Mouse (Mus musculus) forebrain, embryonic 13.5 days (tissue): ENCODE measurements around the gene Zswim1. TPM values are rescaled to one million over a fixed set of nuclear protein-coding genes. Genes with fewer than 3 reads are reported as not detected.
"Not testable (repeated sequence)": the region's sequence is repeated elsewhere in the genome, so short reads cannot be mapped to it uniquely, and the experiment has no call there.

ENCODE experiments used
- ATAC-seq: fragments of 200-750 bp; cut with Nextera tagmentation; 2 replicates; pipeline ENCODE4 v1.8.0; 2017
- H3K27ac ChIP-seq: fragments of 300-500 bp; sonication (generic); 2 replicates; pipeline ENCODE4 v1.5.1; 2015; ENCODE audit warnings: inconsistent platforms, mild to moderate bottlenecking, moderate library complexity
- H3K27me3 ChIP-seq: fragments of 300-500 bp; sonication (generic); 2 replicates; pipeline ENCODE4 v1.6.1; 2015; ENCODE audit warnings: mild to moderate bottlenecking, inconsistent platforms
- H3K36me3 ChIP-seq: fragments of 300-500 bp; sonication (generic); 2 replicates; pipeline ENCODE4 v1.6.1; 2015; ENCODE audit warnings: mild to moderate bottlenecking, inconsistent platforms; ENCODE audit not compliant: poor library complexity, severe bottlenecking
- H3K4me1 ChIP-seq: fragments of 300-500 bp; sonication (generic); 2 replicates; pipeline ENCODE4 v1.6.1; 2015; ENCODE audit warnings: inconsistent platforms
- H3K4me2 ChIP-seq: fragments of 300-500 bp; sonication (generic); 2 replicates; pipeline ENCODE4 v1.6.1; 2015; ENCODE audit warnings: inconsistent platforms, mild to moderate bottlenecking, moderate library complexity
- H3K4me3 ChIP-seq: fragments of 300-500 bp; sonication (generic); 2 replicates; pipeline ENCODE4 v1.5.1; 2015; ENCODE audit warnings: mild to moderate bottlenecking, inconsistent platforms
- H3K9ac ChIP-seq: fragments of 300-500 bp; sonication (generic); 2 replicates; pipeline ENCODE4 v1.6.1; 2015; ENCODE audit warnings: mild to moderate bottlenecking, inconsistent platforms
- H3K9me3 ChIP-seq: fragments of 300-500 bp; sonication (generic); replicated peaks from 2 replicates; pipeline ENCODE4 v1.6.1; 2016; ENCODE audit warnings: inconsistent platforms
- WGBS: fragments of 180-500 bp; shearing (Covaris S2); methylation state at CpG from one replicate; pipeline ENCODE4 v1.1.7; 2015; 5-methylcytosine and 5-hydroxymethylcytosine counted together
- polyA plus RNA-seq: library from polyadenylated mRNA; unstranded; fragments of >200 nt; fragmentation: Nextera tagmentation; extraction: Ambion mirVana; gene quantifications from 2 replicates; pipeline ENCODE4 v1.2.1, GENCODE M21; 2015

The Zswim1 gene
- polyA plus RNA-seq, 1 experiment from 2014 or later = 22.1 TPM

DNA sequence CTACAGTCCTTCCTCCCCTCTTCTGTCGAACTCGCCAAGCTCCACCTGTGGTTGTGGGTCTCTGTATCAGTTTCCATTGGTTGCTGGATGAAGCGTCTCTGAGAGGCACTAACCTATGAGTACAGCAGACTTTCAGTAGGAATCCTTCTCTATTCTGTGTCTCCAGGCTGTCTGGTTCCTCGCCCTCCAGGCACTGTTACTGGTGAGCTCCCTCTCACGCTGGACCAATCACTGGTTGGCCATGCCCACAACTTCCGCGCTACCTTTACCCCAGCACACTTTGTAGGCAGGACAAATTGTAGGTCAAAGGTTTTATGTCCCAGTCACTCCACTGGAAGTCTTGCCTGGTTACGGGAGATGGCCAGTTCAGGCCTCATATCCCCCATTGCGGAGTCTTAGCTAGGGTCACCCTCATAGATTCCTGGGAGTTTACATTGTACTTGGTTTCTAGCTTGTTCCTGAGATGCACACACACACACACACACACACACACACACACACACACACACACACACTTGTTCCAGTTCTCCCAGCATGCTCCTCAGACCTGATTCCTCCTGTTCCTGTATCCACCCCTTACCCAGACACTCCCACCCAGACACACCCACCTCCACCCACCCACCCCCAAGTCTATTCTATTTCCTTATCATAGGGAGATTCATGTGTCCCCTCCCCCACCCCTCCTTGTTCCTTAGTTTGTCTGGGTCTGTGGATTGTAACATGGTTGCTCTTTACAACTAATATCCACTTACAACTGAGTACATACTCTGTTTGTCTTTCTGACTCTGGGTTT is 37.4 kb downstream of the Zswim1 start:
- Histone ChIP-seq H3K27me3 (peaks cover 48% of the 10 kb centered on the region), H3K4me1 (peaks cover 32% of the 10 kb centered on the region), H3K4me3 (no peak overlapping the region), H3K36me3 (no peaks in the 10 kb centered on the region), H3K4me2 (no peak overlapping the region), H3K9ac (no peak overlapping the region), H3K9me3 (no peaks in the 10 kb centered on the region), H3K27ac (no peak overlapping the region)
- 60% methylated on average over 9 of the region's 9 CpGs for WGBS
- ATAC-seq = no peak

DNA sequence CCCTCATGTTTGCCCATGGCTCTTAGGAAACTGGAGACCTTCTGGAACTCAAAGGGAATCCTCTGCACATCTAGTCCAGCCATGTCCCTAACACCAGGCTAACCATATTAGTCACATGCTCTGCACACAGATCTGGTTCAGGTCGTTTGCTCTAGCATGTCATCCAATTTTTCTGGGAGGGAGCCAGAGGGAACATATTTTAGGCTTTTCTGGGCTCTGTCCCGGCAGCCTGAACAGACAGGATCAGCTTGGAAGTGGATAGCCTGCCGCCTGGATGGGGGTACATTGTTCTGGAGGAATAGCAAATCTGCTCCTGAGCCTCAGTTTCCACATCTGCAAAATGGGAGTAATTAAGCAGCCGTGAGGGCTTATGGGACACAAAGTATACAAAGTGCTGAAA is 38.6 kb downstream of the Zswim1 start:
- Histone ChIP-seq H3K27ac (no peak overlapping the region), H3K9me3 (no peaks in the 10 kb centered on the region)

DNA sequence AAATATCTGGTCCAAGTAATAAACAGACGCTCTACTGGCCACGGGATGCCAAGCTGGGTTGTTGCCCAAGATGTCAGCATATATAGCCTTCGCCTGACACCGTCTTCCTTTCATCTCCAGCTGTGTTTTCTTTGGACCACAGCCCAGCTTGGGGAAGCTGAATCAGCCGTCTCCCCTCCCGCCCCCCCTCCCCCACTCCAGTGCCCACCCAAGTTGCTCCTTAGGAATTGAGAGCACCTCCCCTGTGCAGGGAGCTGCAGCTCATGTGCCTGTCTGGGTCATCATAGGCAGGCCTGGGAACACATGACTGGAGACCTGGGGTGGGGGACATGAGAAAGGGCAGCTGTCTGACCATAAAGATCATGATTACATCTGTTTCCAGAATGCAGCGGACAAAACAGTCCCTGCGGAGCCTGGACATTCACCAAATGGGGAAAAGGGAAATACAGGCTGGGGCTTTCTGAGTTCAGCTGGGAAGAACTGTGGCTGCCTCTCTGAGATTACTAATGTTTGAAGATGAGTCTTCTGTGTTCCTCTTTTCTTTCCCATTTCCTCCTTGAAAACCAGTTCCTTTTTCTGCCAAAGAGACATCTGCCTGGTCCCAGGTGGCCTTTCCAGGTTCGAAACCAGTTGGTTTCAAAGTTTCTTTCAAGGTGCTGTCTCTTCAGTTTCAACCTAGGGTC is 39.8 kb downstream of the Zswim1 start:
- no peak overlapping the region for H3K4me3 ChIP-seq
- no peak overlapping the region for H3K4me2 ChIP-seq
- H3K9ac ChIP-seq = no peak overlapping the region
- no peak overlapping the region for H3K27ac ChIP-seq
- H3K9me3 ChIP-seq = no peaks in the 10 kb centered on the region
- ATAC-seq = peak; percentile 50; the same call in 1 of the 2 replicates
- peaks cover 25% of the 10 kb centered on the region for H3K27me3 ChIP-seq
- peaks cover 20% of the 10 kb centered on the region for H3K4me1 ChIP-seq
- H3K36me3 ChIP-seq = no peaks in the 10 kb centered on the region
- 48% methylated on average over 9 of the region's 9 CpGs for WGBS

More for the DNA sequence above, 38.6 kb downstream of the Zswim1 start:
- Histone ChIP-seq H3K4me1 (peaks cover 32% of the 10 kb centered on the region), H3K27me3 (peaks cover 37% of the 10 kb centered on the region), H3K36me3 (no peaks in the 10 kb centered on the region), H3K9ac (no peak overlapping the region), H3K4me2 (no peak overlapping the region), H3K4me3 (no peak overlapping the region)
- 75% methylated on average over 4 of the region's 4 CpGs for WGBS
- no peak for ATAC-seq

DNA sequence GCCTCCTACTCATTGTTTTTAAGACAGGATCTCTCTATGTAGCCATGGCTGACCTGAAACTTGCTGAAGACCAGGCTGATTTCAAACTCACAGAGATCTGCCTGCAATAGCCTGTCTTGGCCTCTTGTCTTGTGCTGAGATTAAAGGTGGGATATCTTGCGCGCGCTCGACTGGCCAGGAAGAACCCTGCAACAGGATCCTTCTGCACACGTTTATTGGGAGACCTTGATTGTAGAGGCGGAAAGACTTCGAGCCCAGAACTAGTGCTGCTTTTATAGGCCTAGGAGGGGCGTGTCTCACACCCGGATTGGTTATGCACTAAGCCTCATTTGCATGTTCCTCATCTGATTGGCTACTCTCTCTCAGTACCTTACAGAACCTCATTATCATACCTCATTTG is 40.9 kb downstream of the Zswim1 start:
- 92% methylated on average over 9 of the region's 9 CpGs for WGBS
- H3K36me3 ChIP-seq, ATAC-seq, H3K9me3 ChIP-seq, H3K4me1 ChIP-seq, H3K27ac ChIP-seq, H3K4me3 ChIP-seq, H3K9ac ChIP-seq, H3K4me2 ChIP-seq: not testable (repeated sequence)
- peaks cover 14% of the 10 kb centered on the region for H3K27me3 ChIP-seq

DNA sequence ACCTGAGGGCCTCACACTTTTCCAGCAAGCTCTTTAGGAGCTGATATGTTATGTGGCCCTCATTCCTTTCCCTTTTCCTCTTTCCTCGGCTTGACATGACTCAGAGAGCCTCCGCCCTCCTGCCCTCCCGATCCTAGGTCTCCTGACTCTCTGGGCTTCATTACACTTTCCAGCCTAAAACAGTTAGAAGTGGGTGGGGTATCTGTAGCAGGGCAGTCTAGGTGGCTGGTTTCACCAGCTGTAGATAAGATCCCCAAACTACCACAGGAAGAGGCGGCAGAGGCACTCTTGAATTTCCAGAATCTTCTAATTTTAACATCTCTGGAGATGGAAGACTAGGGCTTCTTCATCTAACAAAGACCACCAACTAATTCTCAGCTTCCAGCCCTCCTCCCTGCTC is 42.1 kb downstream of the Zswim1 start:
- WGBS = 87% methylated on average over 4 of the region's 4 CpGs
- H3K4me1 ChIP-seq = peaks cover 10% of the 10 kb centered on the region

DNA sequence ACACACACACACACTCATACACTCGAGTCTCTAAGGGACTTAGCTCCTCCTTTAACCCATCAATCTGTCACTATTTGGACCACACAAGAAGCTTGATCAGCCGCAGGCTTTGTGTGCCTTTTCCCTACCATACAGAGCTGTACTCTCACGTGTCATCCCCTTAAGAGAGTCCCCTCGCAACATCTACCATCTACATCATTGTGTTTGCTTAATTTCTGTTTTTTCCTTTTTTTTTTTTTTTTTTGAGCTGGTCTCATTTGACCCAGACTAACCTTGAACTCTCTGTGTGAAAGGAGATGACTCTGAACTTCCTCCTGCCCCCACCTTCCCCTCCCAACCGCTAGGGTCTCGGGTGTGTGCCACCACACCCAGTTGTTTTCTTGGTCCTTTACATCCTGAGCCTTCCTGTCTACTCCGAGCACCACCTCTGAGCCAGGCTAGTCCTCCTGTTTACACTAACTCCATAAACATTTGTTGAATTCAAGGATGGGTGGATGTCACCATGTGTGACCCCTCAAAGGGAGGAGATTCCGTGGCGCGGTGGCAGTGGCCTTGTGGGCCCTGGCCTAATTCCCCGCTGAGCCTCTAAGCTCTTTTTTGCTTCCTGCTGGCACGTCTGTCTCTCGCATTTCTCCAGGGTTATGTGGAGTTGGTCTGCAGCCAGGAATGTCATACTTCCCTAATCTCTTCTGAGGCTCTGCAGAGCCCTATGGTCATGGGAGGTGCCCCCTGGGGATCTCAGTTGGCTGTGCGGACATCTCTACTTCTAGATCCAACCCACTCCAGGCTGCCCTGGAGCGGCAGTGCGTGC is 44.5 kb downstream of the Zswim1 start:
- peaks cover 7% of the 10 kb centered on the region for H3K4me1 ChIP-seq
- no peaks in the 10 kb centered on the region for H3K36me3 ChIP-seq
- H3K9me3 ChIP-seq = no peaks in the 10 kb centered on the region
- H3K9ac ChIP-seq = no peak overlapping the region
- ATAC-seq = no peak
- no peak overlapping the region for H3K4me2 ChIP-seq
- no peaks in the 10 kb centered on the region for H3K27me3 ChIP-seq
- H3K4me3 ChIP-seq = no peak overlapping the region
- 67% methylated on average over 16 of the region's 16 CpGs for WGBS
- H3K27ac ChIP-seq = no peak overlapping the region

More for the DNA sequence above, 42.1 kb downstream of the Zswim1 start:
- Histone ChIP-seq H3K27ac (no peak overlapping the region), H3K36me3 (no peaks in the 10 kb centered on the region), H3K4me2 (no peak overlapping the region), H3K4me3 (no peak overlapping the region), H3K9me3 (no peaks in the 10 kb centered on the region), H3K9ac (no peak overlapping the region), H3K27me3 (peaks cover 3% of the 10 kb centered on the region)
- ATAC-seq = no peak

DNA sequence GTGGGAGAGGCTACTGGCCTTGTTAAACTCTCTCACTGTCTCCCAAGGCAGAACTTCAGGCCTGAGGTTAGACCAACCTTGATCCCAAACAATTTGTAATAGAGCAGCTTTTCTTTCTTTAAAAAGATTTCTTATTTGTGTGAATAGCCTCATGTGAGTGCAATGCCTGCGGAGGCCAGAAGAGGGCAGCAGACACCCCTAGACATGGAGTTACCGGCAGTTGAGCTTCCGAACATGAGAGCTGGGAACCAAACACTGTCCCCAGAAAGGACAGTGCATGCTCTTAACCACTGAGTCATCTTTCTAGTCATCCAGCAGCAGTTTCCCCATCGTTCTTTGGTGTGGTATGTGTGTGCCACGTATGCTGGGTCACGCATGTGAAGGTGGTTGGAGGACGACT is 45.1 kb downstream of the Zswim1 start:
- H3K4me1 ChIP-seq = peaks cover under 1% of the 10 kb centered on the region; the same call in 1 of the 2 replicates
- WGBS = 91% methylated on average over 7 of the region's 7 CpGs
- no peak for ATAC-seq

DNA sequence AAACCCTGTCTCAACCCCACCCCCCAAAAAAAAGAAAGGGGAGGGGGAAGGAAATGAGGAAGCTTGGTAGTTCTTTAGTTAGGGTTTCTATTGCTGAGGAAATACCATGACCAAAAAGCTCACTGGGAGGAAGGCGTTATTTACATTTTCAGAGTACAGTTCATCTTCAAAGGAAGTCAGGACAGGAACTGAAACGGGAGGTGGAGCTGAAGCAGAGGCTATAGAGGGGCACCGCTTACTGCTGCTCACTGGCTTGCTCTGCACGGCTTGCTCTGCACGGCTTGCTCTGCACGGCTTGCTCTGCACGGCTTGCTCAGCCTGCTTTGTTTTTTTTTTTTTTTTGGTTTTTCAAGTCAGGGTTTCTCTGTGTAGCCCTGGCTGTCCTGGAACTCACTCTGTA is 46.0 kb downstream of the Zswim1 start:
- no peaks in the 10 kb centered on the region for H3K27me3 ChIP-seq
- 80% methylated on average over 7 of the region's 7 CpGs for WGBS
- no peak for ATAC-seq

More for the DNA sequence above, 45.1 kb downstream of the Zswim1 start:
- no peaks in the 10 kb centered on the region for H3K27me3 ChIP-seq
- H3K4me2 ChIP-seq = no peak overlapping the region
- H3K9ac ChIP-seq = no peak overlapping the region
- no peaks in the 10 kb centered on the region for H3K36me3 ChIP-seq
- H3K4me3 ChIP-seq = no peak overlapping the region
- H3K9me3 ChIP-seq = no peaks in the 10 kb centered on the region
- no peak overlapping the region for H3K27ac ChIP-seq

DNA sequence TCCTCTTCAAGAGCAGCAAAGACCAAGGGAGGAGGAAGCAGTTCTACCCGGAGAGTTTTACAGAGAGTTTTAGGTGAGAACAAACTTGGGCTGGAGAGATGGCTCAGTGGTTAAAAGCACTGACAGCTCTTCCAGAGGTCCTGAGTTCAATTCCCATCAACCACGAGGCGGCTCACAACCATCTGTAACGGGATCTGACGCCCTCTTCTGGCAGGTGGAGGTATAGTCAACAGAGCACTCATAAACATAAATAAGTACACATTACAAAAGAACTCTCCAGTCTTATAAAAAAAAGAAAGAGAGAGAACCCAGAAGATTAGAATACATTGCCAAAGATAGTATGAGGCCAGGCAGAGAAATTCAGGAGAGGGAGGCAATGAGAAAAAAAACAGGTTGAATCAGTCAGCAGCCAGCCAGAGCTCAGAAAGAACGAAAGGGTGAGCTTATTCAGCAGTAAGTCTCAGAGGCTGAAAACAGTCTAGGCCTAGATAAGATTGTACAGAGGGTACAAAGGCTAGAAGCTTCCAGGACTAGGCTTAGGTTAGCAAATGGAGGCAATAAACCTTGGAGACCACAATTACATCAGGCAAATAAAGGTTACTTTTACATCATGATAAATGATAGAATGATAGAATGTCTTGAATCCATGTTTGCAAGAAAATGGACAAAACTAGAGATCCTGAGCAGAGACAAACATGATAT is 49.3 kb downstream of the Zswim1 start:
- H3K4me3 ChIP-seq = no peak overlapping the region
- no peaks in the 10 kb centered on the region for H3K27me3 ChIP-seq
- 54% methylated on average over 6 of the region's 6 CpGs for WGBS
- no peak overlapping the region for H3K27ac ChIP-seq
- H3K9ac ChIP-seq = no peak overlapping the region
- no peak overlapping the region for H3K4me2 ChIP-seq
- H3K4me1 ChIP-seq = no peaks in the 10 kb centered on the region
- no peak for ATAC-seq
- H3K9me3 ChIP-seq = no peaks in the 10 kb centered on the region
- H3K36me3 ChIP-seq = no peaks in the 10 kb centered on the region

More for the DNA sequence above, 46.0 kb downstream of the Zswim1 start:
- H3K9ac ChIP-seq = no peak overlapping the region
- no peaks in the 10 kb centered on the region for H3K9me3 ChIP-seq
- no peak overlapping the region for H3K27ac ChIP-seq
- H3K4me3 ChIP-seq = no peak overlapping the region
- no peaks in the 10 kb centered on the region for H3K36me3 ChIP-seq
- no peaks in the 10 kb centered on the region for H3K4me1 ChIP-seq
- no peak overlapping the region for H3K4me2 ChIP-seq

DNA sequence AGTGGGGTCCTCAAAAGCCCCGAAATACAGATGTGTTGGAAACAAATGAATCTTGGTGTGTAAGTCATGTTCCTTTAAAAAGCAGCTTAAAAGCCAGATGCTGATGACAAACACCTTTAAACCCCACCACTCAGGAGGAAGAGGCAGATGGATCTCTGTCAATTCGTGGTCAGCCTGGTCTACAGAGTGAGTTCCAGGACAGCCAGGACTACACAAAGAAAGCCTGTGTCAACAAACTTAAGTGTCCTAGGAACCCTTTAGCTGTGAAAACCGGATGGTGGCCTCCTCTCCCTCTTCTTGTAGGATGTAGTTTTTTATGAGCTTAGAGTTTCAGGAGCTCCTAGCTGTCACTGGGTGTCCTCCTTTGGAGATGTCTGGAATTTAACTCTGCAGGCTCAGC is 51.1 kb downstream of the Zswim1 start:
- no peak for ATAC-seq
- Histone ChIP-seq H3K4me2 (no peak overlapping the region), H3K27me3 (no peaks in the 10 kb centered on the region), H3K27ac (no peak overlapping the region), H3K9ac (no peak overlapping the region), H3K36me3 (peaks cover 5% of the 10 kb centered on the region; the same call in 1 of the 2 replicates), H3K9me3 (no peaks in the 10 kb centered on the region), H3K4me1 (peaks cover 14% of the 10 kb centered on the region), H3K4me3 (no peak overlapping the region)
- 81% methylated on average over 3 of the region's 3 CpGs for WGBS

DNA sequence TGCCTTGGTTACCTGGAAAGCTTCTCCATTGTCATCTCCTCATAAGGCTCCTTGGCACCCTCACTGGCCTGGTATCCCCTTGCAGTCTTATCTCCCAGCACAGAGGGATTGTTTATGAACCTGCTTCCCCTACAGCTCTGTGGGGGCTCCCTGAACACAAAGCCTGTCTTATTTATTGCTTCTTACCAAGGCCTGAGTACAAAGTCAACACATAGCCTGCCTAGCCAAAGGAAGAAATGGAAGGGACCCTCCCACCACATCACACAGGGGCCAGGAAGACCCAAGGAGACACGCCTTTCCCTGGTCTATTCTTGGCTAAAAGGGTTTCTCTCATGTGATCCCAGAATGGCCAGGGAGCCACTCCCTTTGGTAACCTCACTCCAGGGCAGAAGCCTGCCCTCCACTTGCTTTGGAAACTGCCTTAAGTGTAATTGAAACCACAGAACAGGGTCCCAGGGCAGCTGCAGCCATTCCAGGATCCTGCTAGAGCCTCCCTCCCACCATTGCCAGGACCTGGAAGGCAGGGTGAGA is 51.8 kb downstream of the Zswim1 start:
- no peaks in the 10 kb centered on the region for H3K27me3 ChIP-seq
- peaks cover 15% of the 10 kb centered on the region for H3K4me1 ChIP-seq
- WGBS = 35% methylated on average over 1 of the region's 1 CpGs
- no peak overlapping the region for H3K9ac ChIP-seq
- H3K36me3 ChIP-seq = peaks cover 5% of the 10 kb centered on the region; the same call in 1 of the 2 replicates
- no peak for ATAC-seq
- H3K27ac ChIP-seq = 0 out of 2 replicates have a peak overlapping the region, but pooled peaks have one; percentile 40
- H3K9me3 ChIP-seq = no peaks in the 10 kb centered on the region
- no peak overlapping the region for H3K4me2 ChIP-seq
- no peak overlapping the region for H3K4me3 ChIP-seq
